8 mouse cellular contexts compared by ENCODE assay signal in genomic region chr4:11899979-11900624, GRCm38 (mm10).
DNase-seq lines count a peak whose midpoint lies in the region; ATAC-seq and TF ChIP-seq lines count a peak whose summit lies in the region.

No protein-coding gene starts in this region.

- peak; percentile 54 for DNase-seq in forebrain, embryonic 11.5 days (ENCODE audit: low spot score)
- peak; percentile 88 for DNase-seq in 416B (ENCODE audit: low read depth)
- no peak for DNase-seq in testis, postnatal 10 days (ENCODE audit: low spot score)
- DNase-seq in frontal cortex, postnatal 25 days (ENCODE audit: low spot score in 2 of 2), result no peak

- no peaks in the 10 kb centered on the region for H3K36me3 ChIP-seq in forebrain, embryonic 11.5 days (ENCODE audit: control insufficient read depth, insufficient read depth, low read length)
- H3K36me3 ChIP-seq in forebrain, embryonic 12.5 days (replicated peaks), result no peaks in the 10 kb centered on the region
- no peaks in the 10 kb centered on the region for H3K36me3 ChIP-seq in embryonic facial prominence, embryonic 13.5 days
- H3K36me3 ChIP-seq in intestine, embryonic 16.5 days (ENCODE audit: control insufficient read depth, insufficient read depth, low read length), result no peaks in the 10 kb centered on the region
- H3K36me3 ChIP-seq in myocyte (ENCODE audit: control insufficient read depth, insufficient read depth), result no peaks in the 10 kb centered on the region

- no peak overlapping the region for H3ac ChIP-seq in myocyte (ENCODE audit: control insufficient read depth, insufficient read length)

- no peaks in the 10 kb centered on the region for H3K27me3 ChIP-seq in forebrain, embryonic 11.5 days (ENCODE audit: control insufficient read depth, insufficient read depth, low read length)
- no peaks in the 10 kb centered on the region for H3K27me3 ChIP-seq in forebrain, embryonic 12.5 days
- H3K27me3 ChIP-seq in embryonic facial prominence, embryonic 13.5 days, result no peaks in the 10 kb centered on the region
- no peaks in the 10 kb centered on the region for H3K27me3 ChIP-seq in intestine, embryonic 16.5 days (replicated peaks; ENCODE audit: control insufficient read depth, insufficient read depth, low read length)
- H3K27me3 ChIP-seq in myocyte (ENCODE audit: control insufficient read depth, insufficient read depth, insufficient read length), result no peaks in the 10 kb centered on the region

- TF ChIP-seq POLR2A in myocyte (IDR thresholded peaks at IDR 0.05; ENCODE audit: insufficient read length, low read depth), result no peak

- H3K4me2 ChIP-seq in forebrain, embryonic 11.5 days (ENCODE audit: low read depth, low read length, severe bottlenecking), result no peak overlapping the region
- H3K4me2 ChIP-seq in forebrain, embryonic 12.5 days, result no peak overlapping the region; the same call in 1 of the 2 replicates
- peak overlapping the region; percentile 34 for H3K4me2 ChIP-seq in embryonic facial prominence, embryonic 13.5 days
- H3K4me2 ChIP-seq in intestine, embryonic 16.5 days (ENCODE audit: low read depth, low read length), result no peak overlapping the region
- H3K4me2 ChIP-seq in myocyte (ENCODE audit: low read depth), result peak overlapping the region; percentile 66

- no peak overlapping the region for H3K27ac ChIP-seq in forebrain, embryonic 11.5 days (ENCODE audit: low read depth, low read length)
- no peak overlapping the region for H3K27ac ChIP-seq in forebrain, embryonic 12.5 days
- no peak overlapping the region for H3K27ac ChIP-seq in embryonic facial prominence, embryonic 13.5 days
- no peak overlapping the region for H3K27ac ChIP-seq in intestine, embryonic 16.5 days (ENCODE audit: low read length)

- H3K4me3 ChIP-seq in forebrain, embryonic 11.5 days (ENCODE audit: low read depth, low read length), result no peak overlapping the region
- H3K4me3 ChIP-seq in forebrain, embryonic 12.5 days (replicated peaks), result no peak overlapping the region
- H3K4me3 ChIP-seq in embryonic facial prominence, embryonic 13.5 days, result no peak overlapping the region
- no peak overlapping the region for H3K4me3 ChIP-seq in intestine, embryonic 16.5 days (ENCODE audit: low read length)
- H3K4me3 ChIP-seq in myocyte, result no peak overlapping the region

- ATAC-seq in forebrain, embryonic 11.5 days (replicated peaks; ENCODE audit: low FRiP score), result no peak
- ATAC-seq in forebrain, embryonic 12.5 days (ENCODE audit: low FRiP score), result no peak
- ATAC-seq in embryonic facial prominence, embryonic 13.5 days (ENCODE audit: insufficient number of reproducible peaks, insufficient read depth, low FRiP score, low TSS enrichment, low read depth), result no peak
- peak; percentile 72 for ATAC-seq in intestine, embryonic 16.5 days

- no peak overlapping the region for H3K9ac ChIP-seq in forebrain, embryonic 11.5 days (ENCODE audit: low read length)
- no peak overlapping the region for H3K9ac ChIP-seq in forebrain, embryonic 12.5 days
- no peak overlapping the region; the same call in 1 of the 2 replicates for H3K9ac ChIP-seq in embryonic facial prominence, embryonic 13.5 days
- H3K9ac ChIP-seq in intestine, embryonic 16.5 days (ENCODE audit: low read depth, low read length), result no peak overlapping the region

- H3K4me1 ChIP-seq in forebrain, embryonic 11.5 days (replicated peaks; ENCODE audit: control insufficient read depth, insufficient read depth, low read length), result no peaks in the 10 kb centered on the region
- H3K4me1 ChIP-seq in forebrain, embryonic 12.5 days, result no peaks in the 10 kb centered on the region
- peaks cover 6% of the 10 kb centered on the region for H3K4me1 ChIP-seq in embryonic facial prominence, embryonic 13.5 days
- no peaks in the 10 kb centered on the region; the same call in 1 of the 2 replicates for H3K4me1 ChIP-seq in intestine, embryonic 16.5 days (ENCODE audit: control insufficient read depth, insufficient read depth, low read length)

- 14% methylated on average over 10 of the region's 10 CpGs for WGBS in forebrain, embryonic 11.5 days
- WGBS in forebrain, embryonic 12.5 days, result 15% methylated on average over 10 of the region's 10 CpGs
- 6% methylated on average over 10 of the region's 10 CpGs for WGBS in embryonic facial prominence, embryonic 13.5 days
- WGBS in intestine, embryonic 16.5 days, result 10% methylated on average over 10 of the region's 10 CpGs

- H3K79me2 ChIP-seq in myocyte (ENCODE audit: control insufficient read depth, insufficient read depth), result no peaks in the 10 kb centered on the region

- no peaks in the 10 kb centered on the region for H3K9me3 ChIP-seq in forebrain, embryonic 11.5 days (ENCODE audit: control insufficient read depth, low read length)
- no peaks in the 10 kb centered on the region for H3K9me3 ChIP-seq in forebrain, embryonic 12.5 days
- no peaks in the 10 kb centered on the region for H3K9me3 ChIP-seq in embryonic facial prominence, embryonic 13.5 days
- H3K9me3 ChIP-seq in intestine, embryonic 16.5 days (ENCODE audit: control insufficient read depth, low read length), result no peaks in the 10 kb centered on the region

TF ChIP-seq in myocyte, 11 proteins besides CTCF, POLR2A, EP300 and RAD21:
- no peak for TF ChIP-seq E2F4 (IDR thresholded peaks at IDR 0.05; ENCODE audit: insufficient read depth)
- TF ChIP-seq MYOG (IDR thresholded peaks at IDR 0.05; ENCODE audit: control insufficient read depth in 1 of 3, insufficient read depth in 1 of 3, insufficient read length in 2 of 3, low read depth in 2 of 3), result no peak
- TF ChIP-seq POLR2AphosphoS2 (IDR thresholded peaks at IDR 0.05; ENCODE audit: insufficient read length, low read depth), result no peak
- TF ChIP-seq MYOD1 (IDR thresholded peaks at IDR 0.05; ENCODE audit: control insufficient read depth in 1 of 3, insufficient read length in 2 of 3, low read depth in 2 of 3), result no peak
- TF ChIP-seq USF1 (IDR thresholded peaks at IDR 0.05; ENCODE audit: low read depth), result no peak
- TF ChIP-seq TCF3 (IDR thresholded peaks at IDR 0.05; ENCODE audit: insufficient read length, low read depth), result no peak
- TF ChIP-seq MAX (IDR thresholded peaks at IDR 0.05; ENCODE audit: low read depth), result no peak
- TF ChIP-seq SRF (IDR thresholded peaks at IDR 0.05; ENCODE audit: control insufficient read depth, insufficient read length, low read depth), result no peak
- TF ChIP-seq CEBPB (IDR thresholded peaks at IDR 0.05; ENCODE audit: insufficient read depth, poor library complexity, severe bottlenecking), result no peak
- TF ChIP-seq REST (IDR thresholded peaks at IDR 0.05; ENCODE audit: insufficient read depth, insufficient read length), result no peak
- no peak for TF ChIP-seq TCF12 (IDR thresholded peaks at IDR 0.05; ENCODE audit: insufficient read depth, poor library complexity, severe bottlenecking)

Comparison
In these comparisons a context has a peak if more than half of its experiments do, and no peak if none do; other contexts are left out.
1. DNase-seq: peak in forebrain, embryonic 11.5 days (single experiment) and 416B (single experiment); none in testis, postnatal 10 days (single experiment) and frontal cortex, postnatal 25 days (0 of 2).
2. H3K4me2 ChIP-seq: peak in embryonic facial prominence, embryonic 13.5 days (single experiment) and myocyte (single experiment); none in forebrain, embryonic 11.5 days (single experiment), forebrain, embryonic 12.5 days (single experiment) and intestine, embryonic 16.5 days (single experiment).